Mouse (Mus musculus) C2C12 (cell line): ENCODE results near the gene Eif4g3. TPM values are rescaled to one million over a fixed set of nuclear protein-coding genes. Genes with fewer than 3 reads are reported as not detected.

Experiments
- H3K27me3 ChIP-seq: one replicate; pipeline ENCODE4 v1.6.1; 2011; ENCODE audit not compliant: control insufficient read depth, insufficient read depth, insufficient read length
- H3K36me3 ChIP-seq: one replicate; pipeline ENCODE4 v1.6.1; 2011; ENCODE audit not compliant: control insufficient read depth, insufficient read depth
- H3K4me3 ChIP-seq: one replicate; pipeline ENCODE4 v1.5.1; 2011; ENCODE audit warnings: mild to moderate bottlenecking, control low read depth; ENCODE audit not compliant: poor library complexity, insufficient read depth, severe bottlenecking
- H3K79me2 ChIP-seq: one replicate; pipeline ENCODE4 v1.6.1; 2011; ENCODE audit not compliant: control insufficient read depth, insufficient read depth
- H3K79me3 ChIP-seq: one replicate; pipeline ENCODE4 v1.6.1; 2011; ENCODE audit warnings: low read depth, control low read depth
- H3ac ChIP-seq: one replicate; pipeline ENCODE3; 2011; ENCODE audit warnings: low read depth; ENCODE audit not compliant: control insufficient read depth, insufficient read length
- CEBPB ChIP-seq: IDR thresholded peaks from one replicate; pipeline ENCODE4 v1.6.1; 2011; ENCODE audit warnings: low read depth, mild to moderate bottlenecking, control low read depth, moderate library complexity
- CTCF ChIP-seq: IDR thresholded peaks from one replicate; pipeline ENCODE4 v1.5.1; 2011; ENCODE audit not compliant: control insufficient read depth, insufficient read depth, insufficient read length
- FOSL1 ChIP-seq: IDR thresholded peaks from one replicate; pipeline ENCODE4 v1.8.0; 2011; ENCODE audit warnings: mild to moderate bottlenecking, low read length; ENCODE audit not compliant: poor library complexity, insufficient read depth, severe bottlenecking
- MAX ChIP-seq: IDR thresholded peaks from one replicate; pipeline ENCODE4 v1.6.1; 2011; ENCODE audit warnings: mild to moderate bottlenecking, control low read depth
- MYOD1 ChIP-seq: IDR thresholded peaks from one replicate; pipeline ENCODE4 v1.6.1; 2011; ENCODE audit warnings: low read depth; ENCODE audit not compliant: control insufficient read depth, insufficient read length
- MYOG ChIP-seq: IDR thresholded peaks from one replicate; pipeline ENCODE4 v1.6.1; 2011; ENCODE audit not compliant: control insufficient read depth, insufficient read length; ENCODE audit errors: extremely low read depth
- USF1 ChIP-seq: IDR thresholded peaks from one replicate; pipeline ENCODE4 v1.6.1; 2011; ENCODE audit warnings: low read depth, mild to moderate bottlenecking, control low read depth, moderate library complexity
- long read RNA-seq, 2 experiments: library from polyadenylated mRNA; unstranded; transcript quantifications; one replicate each; pipeline ENCODE4 v2.0.0; 2019 to 2020
- polyA plus RNA-seq: library from polyadenylated mRNA; unstranded; fragments of >200 nt; fragmentation: generic; extraction: Trizol; gene quantifications from one replicate; pipeline ENCODE4 v1.2.1, GENCODE M21; 2012; ENCODE audit warnings: missing spikeins

Gene Eif4g3
- polyA plus RNA-seq: 24.3 TPM
- long read RNA-seq, experiment 1, full-length matches to known transcripts: 1 of 9 reads
- long read RNA-seq, experiment 1, partial matches to known transcripts: 6 of 9 reads
- long read RNA-seq, experiment 1, other reads (novel, unspliced or antisense): 2 of 9 reads
- long read RNA-seq, experiment 2, full-length matches to known transcripts: 2 of 17 reads
- long read RNA-seq, experiment 2, partial matches to known transcripts: 15 of 17 reads
- long read RNA-seq, experiment 2, other reads (novel, unspliced or antisense): 0 of 17 reads

DNA sequence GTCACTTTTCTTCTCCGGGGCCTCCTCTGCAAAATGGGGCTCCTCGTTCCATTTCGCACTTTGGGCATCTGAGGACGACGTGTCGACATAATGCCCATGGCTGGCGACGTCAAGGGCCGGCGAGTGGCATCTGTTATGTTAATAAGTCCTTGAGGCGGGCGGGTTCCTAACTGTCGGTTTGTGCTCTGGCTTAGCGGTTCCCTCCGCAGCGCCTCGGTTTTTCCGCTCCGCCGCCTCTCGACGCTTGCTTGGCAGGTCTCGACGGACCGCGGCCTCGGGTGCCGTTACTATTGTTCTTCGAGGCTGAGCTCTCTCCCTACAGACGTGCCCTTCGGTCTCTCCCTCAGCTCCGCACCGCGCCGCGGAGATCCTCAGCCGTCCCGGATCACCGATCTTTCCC, at the start of gene Eif4g3:
Gene Eif4g3, plus strand, starts transcription at position 133 of the 400 bp plus-strand sequence.
- peak within 1 kb of the TSS; percentile 78 for H3K4me3 ChIP-seq
- H3K79me3 ChIP-seq: peaks cover 35% of the 10 kb centered on the region
- H3ac ChIP-seq: peak within 1 kb of the TSS; percentile 88
- H3K36me3 ChIP-seq: peaks cover 15% of the 10 kb centered on the region
- no peaks in the 10 kb centered on the region for H3K27me3 ChIP-seq
- peaks cover 38% of the 10 kb centered on the region for H3K79me2 ChIP-seq
- TF ChIP-seq USF1: no peak
- TF ChIP-seq CTCF: no peak
- no peak for TF ChIP-seq MYOG
- no peak for TF ChIP-seq CEBPB
- no peak for TF ChIP-seq FOSL1
- no peak for TF ChIP-seq MYOD1
- no peak for TF ChIP-seq MAX

DNA sequence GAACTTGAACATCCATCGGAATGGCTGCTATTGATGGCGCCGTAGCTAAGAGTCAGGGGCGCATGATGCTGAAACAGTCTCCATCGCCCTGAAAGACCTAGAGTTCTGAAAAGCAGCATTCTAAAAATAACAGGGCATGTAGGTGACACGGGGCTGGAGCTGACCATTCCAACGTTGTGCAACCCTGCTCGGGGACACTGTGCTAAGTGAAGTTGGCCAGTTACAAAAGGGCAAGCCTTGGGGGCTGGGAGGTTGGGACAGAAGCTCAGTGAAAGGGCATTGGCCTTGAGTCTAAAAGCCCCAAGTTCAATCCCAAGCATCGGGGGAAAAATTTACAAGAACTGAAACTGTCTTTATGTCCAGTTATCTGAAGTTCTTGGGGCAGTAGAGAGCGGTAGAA, 49.3 kb upstream of the Eif4g3 start:
- Histone ChIP-seq H3K4me3 (no peak overlapping the region), H3K79me2 (no peaks in the 10 kb centered on the region), H3K27me3 (no peaks in the 10 kb centered on the region), H3ac (no peak overlapping the region), H3K79me3 (no peaks in the 10 kb centered on the region), H3K36me3 (peaks cover 11% of the 10 kb centered on the region)
- no peak for TF ChIP-seq MYOD1
- TF ChIP-seq FOSL1: no peak

DNA sequence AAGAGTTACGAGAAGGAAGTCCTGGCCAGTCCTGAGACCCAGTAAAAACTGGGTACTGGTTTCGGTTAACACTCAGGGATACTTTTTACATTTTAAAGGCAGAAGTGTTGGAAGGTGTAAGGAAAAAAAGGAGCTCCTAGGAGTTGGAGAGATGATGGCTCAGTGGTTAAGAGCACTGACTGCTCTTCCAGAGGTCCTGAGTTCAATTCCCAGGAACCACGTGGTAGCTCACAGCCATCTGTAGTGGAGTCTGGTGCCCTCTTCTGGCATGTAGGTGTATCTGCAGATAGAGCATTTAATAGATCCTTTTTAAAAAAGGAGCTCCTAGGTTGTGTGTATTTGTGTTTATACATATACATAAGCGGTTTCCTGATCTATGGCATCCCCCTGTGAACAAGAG, 47.4 kb upstream of the Eif4g3 start:
- Histone ChIP-seq H3K27me3 (no peaks in the 10 kb centered on the region), H3K79me2 (no peaks in the 10 kb centered on the region), H3K4me3 (no peak overlapping the region), H3K79me3 (no peaks in the 10 kb centered on the region), H3K36me3 (peaks cover 9% of the 10 kb centered on the region), H3ac (no peak overlapping the region)
- no peak for TF ChIP-seq MYOD1
- TF ChIP-seq USF1: peak; percentile 50
- no peak for TF ChIP-seq CEBPB

DNA sequence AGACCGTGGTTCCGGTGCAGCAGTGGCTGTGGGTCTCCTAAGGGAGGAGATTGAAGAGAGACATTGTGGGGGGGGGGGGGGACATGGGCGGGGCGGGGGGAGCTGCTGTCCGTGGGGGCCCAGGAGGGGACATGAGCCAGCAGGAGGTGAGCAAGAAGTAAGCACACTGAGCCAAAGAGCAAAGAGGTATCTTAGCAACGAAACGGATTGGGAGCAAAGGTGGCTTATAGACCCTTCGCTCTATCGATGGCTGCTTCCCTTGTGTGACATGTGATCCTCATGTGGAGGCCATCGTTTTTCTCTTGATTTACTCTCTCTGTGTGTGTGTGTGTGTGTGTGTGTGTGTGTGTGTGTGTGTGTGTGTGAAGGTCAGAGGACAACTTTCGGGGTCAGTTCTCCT, 46.4 kb upstream of the Eif4g3 start:
- no peak for TF ChIP-seq CEBPB
- no peak for TF ChIP-seq FOSL1
- no peak for TF ChIP-seq MYOD1
- TF ChIP-seq USF1: no peak
- no peak for TF ChIP-seq MAX
- TF ChIP-seq CTCF: no peak
- TF ChIP-seq MYOG: no peak
- no peaks in the 10 kb centered on the region for H3K79me3 ChIP-seq
- no peaks in the 10 kb centered on the region for H3K27me3 ChIP-seq
- no peak overlapping the region for H3K4me3 ChIP-seq
- H3K79me2 ChIP-seq: no peaks in the 10 kb centered on the region
- H3ac ChIP-seq: no peak overlapping the region
- peaks cover 8% of the 10 kb centered on the region for H3K36me3 ChIP-seq

DNA sequence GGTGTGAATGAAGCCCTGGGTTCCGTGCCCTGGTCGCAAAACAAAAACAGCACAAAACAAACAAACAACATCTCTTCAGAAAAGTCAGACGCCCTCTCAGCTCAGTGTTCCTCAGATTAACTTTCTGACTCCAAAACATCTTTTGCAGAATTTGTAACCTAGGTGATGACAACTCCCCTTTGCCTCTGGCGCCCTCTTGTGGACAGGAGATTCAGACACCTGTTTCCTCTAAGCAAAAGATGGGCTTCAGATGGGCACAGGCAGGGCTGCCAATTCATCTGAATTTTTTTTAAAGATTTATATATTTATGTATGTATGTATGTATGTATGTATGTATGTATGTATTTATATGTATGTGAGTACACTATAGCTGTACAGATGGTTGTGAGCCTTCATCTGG, 40.0 kb upstream of the Eif4g3 start:
- H3K36me3 ChIP-seq: peaks cover 14% of the 10 kb centered on the region

DNA sequence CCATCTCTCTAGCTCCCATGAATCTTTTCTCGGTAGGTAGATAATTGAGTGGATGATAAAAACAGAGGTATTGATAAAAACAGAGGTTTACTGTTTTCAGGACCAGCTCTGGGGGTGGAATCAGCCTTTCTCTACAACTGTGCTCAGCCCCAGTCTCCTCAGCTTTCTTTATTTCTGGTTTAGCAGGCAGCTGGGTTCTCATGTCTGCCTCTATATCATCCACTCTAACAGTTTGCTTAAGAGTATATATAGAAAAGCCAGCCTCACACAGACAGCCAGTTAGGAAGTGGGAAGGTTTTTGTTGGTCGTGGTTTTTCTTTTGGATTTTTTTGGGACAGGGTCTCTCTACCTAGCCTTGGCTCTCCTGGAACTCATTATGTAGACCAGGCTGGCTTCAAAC, 38.6 kb upstream of the Eif4g3 start:
- H3K79me3 ChIP-seq: no peaks in the 10 kb centered on the region
- H3K36me3 ChIP-seq: peaks cover 21% of the 10 kb centered on the region
- H3K27me3 ChIP-seq: no peaks in the 10 kb centered on the region
- no peak overlapping the region for H3ac ChIP-seq
- H3K79me2 ChIP-seq: no peaks in the 10 kb centered on the region
- H3K4me3 ChIP-seq: no peak overlapping the region
- TF ChIP-seq MYOD1 (no peak), MYOG (no peak), MAX (no peak), USF1 (no peak), FOSL1 (no peak), CEBPB (no peak)

More for the DNA sequence above, 40.0 kb upstream of the Eif4g3 start:
- no peak overlapping the region for H3ac ChIP-seq
- H3K79me2 ChIP-seq: no peaks in the 10 kb centered on the region
- H3K79me3 ChIP-seq: no peaks in the 10 kb centered on the region
- no peak for TF ChIP-seq FOSL1
- TF ChIP-seq CTCF: peak; percentile 17
- TF ChIP-seq CEBPB: no peak
- no peak overlapping the region for H3K4me3 ChIP-seq
- no peaks in the 10 kb centered on the region for H3K27me3 ChIP-seq
